Mouse (Mus musculus): ENCODE measurements around the gene Ski.

- no peak for TF ChIP-seq CTCF (conservative IDR thresholded peaks at IDR 0.05; ENCODE audit: low read length)
- TF ChIP-seq NANOG (IDR thresholded peaks at IDR 0.05; ENCODE audit: borderline replicate concordance, low read length), result no peak
Observed at GRCm38 (mm10) chr4:155125310-155125709, 97.1 kb downstream of the Ski start.

All from E14TG2a.4 (cell line).